Mouse (Mus musculus) heart, postnatal 0 days (tissue): ENCODE measurements around the gene Ing3.

ENCODE experiments used
- CTCF ChIP-seq: IDR thresholded peaks from 2 replicates; pipeline ENCODE4 v1.5.1; 2016; ENCODE audit warnings: antibody characterized with exemption, control low read depth, low read depth
- EP300 ChIP-seq: IDR thresholded peaks from 2 replicates; pipeline ENCODE4 v1.6.1; 2016; ENCODE audit warnings: antibody characterized with exemption, low read depth

DNA sequence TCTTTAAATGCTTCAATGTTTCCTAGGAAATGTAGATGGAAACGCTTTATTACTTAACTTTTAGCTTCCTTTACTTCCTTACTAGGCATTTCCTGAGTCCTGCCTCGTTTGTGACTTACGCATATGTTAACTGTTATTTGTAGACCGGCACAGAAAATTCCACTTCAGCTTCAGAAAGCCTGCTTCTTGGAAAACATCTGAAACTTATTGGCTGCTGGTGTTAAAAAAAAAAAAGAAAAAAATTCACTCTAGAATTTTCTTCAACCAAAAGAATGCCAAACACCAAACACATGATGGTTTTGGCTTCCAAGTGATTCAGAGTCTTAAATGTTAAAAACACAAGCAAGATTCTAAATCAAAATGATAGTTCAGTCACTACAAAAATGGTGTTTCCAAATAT lies 39.7 kb downstream of the Ing3 start:
- TF ChIP-seq CTCF (no peak), EP300 (no peak)
